Mouse (Mus musculus): ENCODE data around the gene Hephl1.

DNA sequence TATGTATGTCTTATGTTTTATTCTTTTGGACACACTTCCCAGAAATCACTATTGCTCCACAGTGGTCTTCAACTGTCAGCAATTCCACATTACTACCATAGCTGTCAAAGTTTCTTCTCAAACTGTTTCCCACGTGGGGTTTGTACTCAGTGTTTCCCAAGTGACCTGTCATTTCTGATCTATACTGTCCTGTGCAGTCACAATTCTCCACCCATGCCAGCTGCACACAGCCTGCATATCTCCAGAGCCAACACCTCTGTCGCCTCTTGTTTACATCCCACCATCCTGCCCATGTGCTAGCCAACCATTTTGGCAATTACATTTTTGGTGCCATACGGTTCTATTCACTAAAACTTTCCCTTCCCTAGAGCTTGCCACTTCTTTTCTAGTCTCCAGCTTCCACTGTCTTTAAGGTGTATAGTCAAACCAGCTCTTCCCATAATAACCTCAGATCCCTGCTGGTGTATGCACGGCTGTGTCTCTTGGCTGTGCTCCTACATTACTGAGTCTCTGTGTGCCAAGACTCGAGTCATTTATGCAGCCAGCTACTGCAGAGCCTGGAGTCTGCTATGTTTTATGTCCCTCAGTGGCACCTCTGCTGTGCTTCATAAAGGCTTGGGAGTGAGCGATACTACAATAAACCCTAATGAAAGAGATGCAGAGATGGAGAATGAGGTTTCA lies 37.5 kb upstream of the Hephl1 start:
- TF ChIP-seq CTCF (IDR thresholded peaks at IDR 0.05): no peak
- no peak for TF ChIP-seq EP300 (IDR thresholded peaks at IDR 0.05)

Data from lung, postnatal 0 days (tissue).